ENCODE assay signal across 17 mouse cellular contexts in genomic region chr8:114176721-114177120, GRCm38 (mm10). TPM values are rescaled to one million over a fixed set of nuclear protein-coding genes. Genes with fewer than 3 reads are reported as not detected.
DNase-seq lines count a peak whose midpoint lies in the region; ATAC-seq and TF ChIP-seq lines count a peak whose summit lies in the region.
"Had no signal": no experiment of that assay in that cellular context is flagged by ENCODE, and none has a peak within 500 bp of the region (broad histone marks: within the 10 kb centered on the region; RNA-seq: fewer than 3 reads in every experiment).

No protein-coding gene starts in this region.

- WGBS in intestine, postnatal 0 days = 69% methylated on average over 3 of the region's 3 CpGs
- 73% methylated on average over 3 of the region's 3 CpGs for WGBS in intestine, embryonic 15.5 days
- 75% methylated on average over 3 of the region's 3 CpGs for WGBS in thymus, adult 2 months
- 68% methylated on average over 3 of the region's 3 CpGs for whole genome bisulfite sequencing in small intestine, adult 2 months
- WGBS in forebrain, embryonic 14.5 days = 64% methylated on average over 3 of the region's 3 CpGs

- no peak overlapping the region for H3K4me2 ChIP-seq in intestine, postnatal 0 days (replicated peaks; ENCODE audit: low read depth)
- H3K4me2 ChIP-seq in intestine, embryonic 15.5 days (replicated peaks) = no peak overlapping the region
- H3K4me2 ChIP-seq in forebrain, embryonic 14.5 days (ENCODE audit: low read length) = no peak overlapping the region
- H3K4me2 ChIP-seq: forebrain, embryonic 15.5 days; heart, embryonic 15.5 days; limb, embryonic 15.5 days had no signal

- H3K9ac ChIP-seq in intestine, postnatal 0 days (ENCODE audit: low read depth, low read length) = no peak overlapping the region
- H3K9ac ChIP-seq in intestine, embryonic 15.5 days = no peak overlapping the region
- H3K9ac ChIP-seq in forebrain, embryonic 14.5 days (ENCODE audit: low read length) = no peak overlapping the region
- H3K9ac ChIP-seq: forebrain, embryonic 15.5 days; heart, embryonic 15.5 days; limb, embryonic 15.5 days had no signal

- no peak for TF ChIP-seq POLR2A in thymus, adult 2 months (IDR thresholded peaks at IDR 0.05; ENCODE audit: control insufficient read depth, extremely low read depth, insufficient read depth, low read length, poor library complexity)
- no peak for TF ChIP-seq POLR2A in small intestine, adult 2 months (IDR thresholded peaks at IDR 0.05; ENCODE audit: low read depth, low read length)

- peak; percentile 4 for DNase-seq in thymus, adult 2 months
- DNase-seq in thymus, postnatal 0 days (ENCODE audit: low spot score) = no peak
- DNase-seq in c-Kit-positive CD71-negative TER-119-negative erythroid progenitor cells, embryonic 14.5 days (ENCODE audit: low read depth) = peak; percentile 5
- no peak for DNase-seq in forebrain, embryonic 14.5 days (ENCODE audit: low spot score)
- DNase-seq in adrenal gland, postnatal 25 days = no peak
- DNase-seq: right cerebral cortex, postnatal 25 days had no signal

- no peaks in the 10 kb centered on the region for H3K9me3 ChIP-seq in intestine, postnatal 0 days (ENCODE audit: control insufficient read depth)
- no peaks in the 10 kb centered on the region for H3K9me3 ChIP-seq in intestine, embryonic 15.5 days
- no peaks in the 10 kb centered on the region for H3K9me3 ChIP-seq in forebrain, embryonic 14.5 days (replicated peaks; ENCODE audit: control insufficient read depth, low read length)
- H3K9me3 ChIP-seq: forebrain, embryonic 15.5 days; heart, embryonic 15.5 days; limb, embryonic 15.5 days; megakaryocyte, embryonic 14.5 days had no signal

- no peaks in the 10 kb centered on the region for H3K4me1 ChIP-seq in intestine, postnatal 0 days (replicated peaks; ENCODE audit: control insufficient read depth, insufficient read depth, low read length)
- no peaks in the 10 kb centered on the region for H3K4me1 ChIP-seq in intestine, embryonic 15.5 days (replicated peaks)
- no peaks in the 10 kb centered on the region for H3K4me1 ChIP-seq in thymus, adult 2 months (replicated peaks; ENCODE audit: control insufficient read depth, insufficient read depth, low read length)
- H3K4me1 ChIP-seq in small intestine, adult 2 months (ENCODE audit: control insufficient read depth, insufficient read depth, insufficient read length, low read length) = no peaks in the 10 kb centered on the region
- no peaks in the 10 kb centered on the region for H3K4me1 ChIP-seq in forebrain, embryonic 14.5 days (ENCODE audit: control insufficient read depth, insufficient read depth, low read length)
- H3K4me1 ChIP-seq: forebrain, embryonic 15.5 days; heart, embryonic 15.5 days; limb, embryonic 15.5 days; megakaryocyte, embryonic 14.5 days had no signal

- no peak overlapping the region for H3K27ac ChIP-seq in intestine, postnatal 0 days (ENCODE audit: low read depth, low read length)
- H3K27ac ChIP-seq in intestine, embryonic 15.5 days = no peak overlapping the region
- no peak overlapping the region for H3K27ac ChIP-seq in thymus, adult 2 months (ENCODE audit: control insufficient read depth, insufficient read depth, low read length)
- H3K27ac ChIP-seq in small intestine, adult 2 months (ENCODE audit: insufficient read depth, low read depth, low read length) = no peak overlapping the region
- no peak overlapping the region for H3K27ac ChIP-seq in forebrain, embryonic 14.5 days (ENCODE audit: low read depth, low read length)
- H3K27ac ChIP-seq: forebrain, embryonic 15.5 days; heart, embryonic 15.5 days; hindbrain, postnatal 0 days; left cerebral cortex, adult 2 months; limb, embryonic 15.5 days had no signal

- TF ChIP-seq CTCF in intestine, postnatal 0 days (IDR thresholded peaks at IDR 0.05; ENCODE audit: low read depth) = peak; percentile 52
- TF ChIP-seq CTCF in thymus, adult 2 months (IDR thresholded peaks at IDR 0.05; ENCODE audit: borderline replicate concordance, control insufficient read depth, extremely low read depth, insufficient read depth, low read length, poor library complexity) = no peak
- peak; percentile 24; the same call in 1 of the 2 replicates for TF ChIP-seq CTCF in small intestine, adult 2 months (IDR thresholded peaks at IDR 0.05; ENCODE audit: extremely low read depth, insufficient read length, insufficient replicate concordance, low read depth, low read length)

- H3K27me3 ChIP-seq in intestine, postnatal 0 days (replicated peaks; ENCODE audit: control insufficient read depth, insufficient read depth, low read length) = no peaks in the 10 kb centered on the region
- H3K27me3 ChIP-seq in intestine, embryonic 15.5 days (replicated peaks) = no peaks in the 10 kb centered on the region
- no peaks in the 10 kb centered on the region for H3K27me3 ChIP-seq in thymus, adult 2 months (ENCODE audit: control insufficient read depth, insufficient read depth, low read length)
- H3K27me3 ChIP-seq in small intestine, adult 2 months (ENCODE audit: control insufficient read depth, insufficient read depth, low read length) = no peaks in the 10 kb centered on the region
- H3K27me3 ChIP-seq in forebrain, embryonic 14.5 days (replicated peaks; ENCODE audit: control insufficient read depth, insufficient read depth, low read length) = no peaks in the 10 kb centered on the region
- H3K27me3 ChIP-seq: forebrain, embryonic 15.5 days; heart, embryonic 15.5 days; limb, embryonic 15.5 days; megakaryocyte, embryonic 14.5 days had no signal

- no peaks in the 10 kb centered on the region for H3K36me3 ChIP-seq in intestine, postnatal 0 days (ENCODE audit: control insufficient read depth, insufficient read depth)
- no peaks in the 10 kb centered on the region for H3K36me3 ChIP-seq in intestine, embryonic 15.5 days
- H3K36me3 ChIP-seq in thymus, adult 2 months (ENCODE audit: control insufficient read depth, insufficient read depth, low read length) = no peaks in the 10 kb centered on the region
- no peaks in the 10 kb centered on the region for H3K36me3 ChIP-seq in small intestine, adult 2 months (ENCODE audit: control insufficient read depth, insufficient read depth, low read length)
- no peaks in the 10 kb centered on the region for H3K36me3 ChIP-seq in forebrain, embryonic 14.5 days (ENCODE audit: control insufficient read depth, insufficient read depth, low read length)
- H3K36me3 ChIP-seq: forebrain, embryonic 15.5 days; heart, embryonic 15.5 days; limb, embryonic 15.5 days had no signal

- no peak overlapping the region for H3K4me3 ChIP-seq in intestine, postnatal 0 days (ENCODE audit: low read depth, low read length)
- no peak overlapping the region for H3K4me3 ChIP-seq in intestine, embryonic 15.5 days (replicated peaks)
- no peak overlapping the region for H3K4me3 ChIP-seq in thymus, adult 2 months (ENCODE audit: control insufficient read depth, insufficient read depth, low read length)
- H3K4me3 ChIP-seq in small intestine, adult 2 months (ENCODE audit: low read depth, low read length) = no peak overlapping the region
- no peak overlapping the region for H3K4me3 ChIP-seq in forebrain, embryonic 14.5 days (ENCODE audit: low read depth, low read length)
- H3K4me3 ChIP-seq: forebrain, embryonic 15.5 days; heart, embryonic 15.5 days; left cerebral cortex, adult 2 months; limb, embryonic 15.5 days; megakaryocyte, embryonic 14.5 days; myocyte had no signal

- ATAC-seq in intestine, postnatal 0 days = no peak
- ATAC-seq in intestine, embryonic 15.5 days = no peak
- no peak for ATAC-seq in forebrain, embryonic 14.5 days
- ATAC-seq: forebrain, embryonic 15.5 days; hindbrain, postnatal 0 days had no signal

RNA-seq across cellular contexts. Expression of gene Vat1l, which starts 28.7 kb away (rescaled TPM):
- 2.0 and 2.8 TPM in 2 replicates for polyA plus RNA-seq in intestine, postnatal 0 days (2015; fragmentation: Nextera tagmentation; extraction: Ambion mirVana)
- polyA plus RNA-seq in intestine, embryonic 15.5 days (2015; fragmentation: Nextera tagmentation; extraction: Ambion mirVana) = 2.4 and 3.5 TPM in 2 replicates
- 0.24 and 0.32 TPM in 2 replicates for polyA plus RNA-seq in thymus, adult 2 months (2012; rRNA removed)
- polyA plus RNA-seq in thymus, postnatal 0 days (2015; fragmentation: Nextera tagmentation; extraction: Ambion mirVana) = 0.05 and 0.12 TPM in 2 replicates
- 0.18 and 0.25 TPM in 2 replicates for polyA plus RNA-seq in small intestine, adult 2 months (2012; rRNA removed)
- polyA plus RNA-seq in forebrain, embryonic 14.5 days (2014; fragmentation: Nextera tagmentation; extraction: Ambion mirVana) = 29.7 and 32.2 TPM in 2 replicates
- total RNA-seq in adrenal gland, postnatal 25 days (2021) = 11.5 and 17.5 TPM in 2 replicates
- polyA plus RNA-seq: C2C12 had no signal

RNA-seq across cellular contexts. Expression of gene Nudt7, which starts 43.4 kb away (rescaled TPM):
- polyA plus RNA-seq in intestine, postnatal 0 days (2015; fragmentation: Nextera tagmentation; extraction: Ambion mirVana) = 55.7 and 59.1 TPM in 2 replicates
- 25.3 and 25.9 TPM in 2 replicates for polyA plus RNA-seq in intestine, embryonic 15.5 days (2015; fragmentation: Nextera tagmentation; extraction: Ambion mirVana)
- 9.1 and 9.7 TPM in 2 replicates for polyA plus RNA-seq in thymus, adult 2 months (2012; rRNA removed)
- 16.1 and 18.0 TPM in 2 replicates for polyA plus RNA-seq in thymus, postnatal 0 days (2015; fragmentation: Nextera tagmentation; extraction: Ambion mirVana)
- polyA plus RNA-seq in small intestine, adult 2 months (2012; rRNA removed) = 4.9 and 5.6 TPM in 2 replicates
- polyA plus RNA-seq in forebrain, embryonic 14.5 days (2014; fragmentation: Nextera tagmentation; extraction: Ambion mirVana) = 4.6 and 5.0 TPM in 2 replicates
- total RNA-seq in adrenal gland, postnatal 25 days (2021) = 59.8 and 63.5 TPM in 2 replicates
- polyA plus RNA-seq: C2C12, myocyte had no signal

Comparison
In these comparisons a context has a peak if more than half of its experiments do, and no peak if none do; other contexts are left out.
1. DNase-seq: peak in thymus, adult 2 months (single experiment) and c-Kit-positive CD71-negative TER-119-negative erythroid progenitor cells, embryonic 14.5 days (single experiment); none in thymus, postnatal 0 days (single experiment), forebrain, embryonic 14.5 days (single experiment) and adrenal gland, postnatal 25 days (single experiment).